ENCODE assay signal across 8 mouse cellular contexts in the genomic region with DNA sequence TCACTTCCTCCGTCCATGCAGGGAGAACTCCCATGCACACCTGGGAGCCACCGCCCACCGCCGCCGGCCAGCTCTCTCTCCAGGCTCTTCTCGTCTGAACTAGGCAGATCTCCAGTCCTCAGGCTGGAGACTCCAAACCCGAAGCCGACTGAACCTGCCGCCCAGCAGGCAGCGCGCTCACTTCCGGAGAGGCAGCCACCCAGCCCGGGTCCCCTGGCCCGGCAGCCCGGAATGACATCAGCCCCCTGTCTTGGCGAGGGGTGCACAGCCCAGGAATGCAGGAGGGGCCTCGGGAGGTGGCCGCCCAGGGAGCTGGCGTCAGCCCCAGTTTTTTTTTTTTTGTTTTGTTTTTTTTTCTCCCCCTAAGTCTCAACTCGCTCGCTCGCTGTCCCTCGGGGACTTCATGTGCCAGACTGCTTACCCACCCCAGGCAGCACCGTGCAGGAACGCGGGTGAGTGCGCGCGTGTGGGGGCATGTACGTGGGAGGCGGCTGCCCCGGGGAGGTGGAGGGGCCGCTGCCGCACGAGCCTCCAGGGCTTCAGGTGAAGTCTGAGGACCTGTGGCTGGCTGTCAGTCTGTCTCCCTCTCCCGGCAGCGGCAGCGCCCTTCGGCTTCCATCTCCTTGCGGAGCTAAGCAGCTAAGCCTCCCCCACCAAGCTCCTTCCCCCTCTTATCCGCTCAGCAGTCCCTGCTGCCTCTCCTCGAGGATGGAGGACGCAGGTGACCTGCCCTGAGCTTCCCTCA. TPM values are rescaled to one million over a fixed set of nuclear protein-coding genes. Genes with fewer than 3 reads are reported as not detected.
DNase-seq lines count a peak whose midpoint lies in the region; ATAC-seq and TF ChIP-seq lines count a peak whose summit lies in the region.

No protein-coding gene starts in this region.

- H3K9ac ChIP-seq in lung, embryonic 14.5 days: peak overlapping the region; percentile 64
- H3K9ac ChIP-seq in neural tube, embryonic 14.5 days (replicated peaks; ENCODE audit: low read depth, low read length): peak overlapping the region; percentile 75

- peaks cover 25% of the 10 kb centered on the region; the same call in 1 of the 2 replicates for H3K36me3 ChIP-seq in heart, embryonic 10.5 days
- no peaks in the 10 kb centered on the region for H3K36me3 ChIP-seq in lung, embryonic 14.5 days (ENCODE audit: insufficient read depth)
- no peaks in the 10 kb centered on the region for H3K36me3 ChIP-seq in neural tube, embryonic 14.5 days (ENCODE audit: control insufficient read depth, insufficient read depth, low read length)

- under 1% methylated on average over 43 of the region's 43 CpGs for WGBS in heart, embryonic 10.5 days
- WGBS in lung, embryonic 14.5 days: under 1% methylated on average over 42 of the region's 43 CpGs
- WGBS in neural tube, embryonic 14.5 days: 1% methylated on average over 43 of the region's 43 CpGs

- peak; percentile 63 for TF ChIP-seq CTCF in layer of hippocampus, adult 2 months (conservative IDR thresholded peaks at IDR 0.05)
- peak; percentile 51; the same call in 1 of the 2 replicates for TF ChIP-seq CTCF in lung, embryonic 14.5 days (IDR thresholded peaks at IDR 0.05; ENCODE audit: low read depth)

- peaks cover 71% of the 10 kb centered on the region for H3K4me1 ChIP-seq in heart, embryonic 10.5 days
- H3K4me1 ChIP-seq in lung, embryonic 14.5 days (ENCODE audit: insufficient read depth): peaks cover 18% of the 10 kb centered on the region; the same call in 1 of the 2 replicates
- peaks cover 15% of the 10 kb centered on the region for H3K4me1 ChIP-seq in neural tube, embryonic 14.5 days (ENCODE audit: control insufficient read depth, insufficient read depth, low read length)

- 0 out of 2 replicates have a peak, but pooled peaks cover 5% of the 10 kb centered on the region for H3K9me3 ChIP-seq in heart, embryonic 10.5 days
- 0 out of 2 replicates have a peak, but pooled peaks cover 3% of the 10 kb centered on the region for H3K9me3 ChIP-seq in lung, embryonic 14.5 days (ENCODE audit: low read depth, low read length)
- H3K9me3 ChIP-seq in neural tube, embryonic 14.5 days (ENCODE audit: control insufficient read depth, low read length): no peaks in the 10 kb centered on the region

- DNase-seq in layer of hippocampus, adult 2 months (ENCODE audit: low spot score in 2 of 2): no peak
- DNase-seq in layer of hippocampus, adult 9-11 months: no peak
- peak; percentile 36 for DNase-seq in embryo, embryonic 9.5 days (ENCODE audit: extremely low spot score)
- DNase-seq in heart, embryonic 10.5 days (ENCODE audit: low spot score): peak; percentile 85
- DNase-seq in kidney, adult 8-10 months: peak; percentile 29 to 31
- DNase-seq in lung, embryonic 14.5 days: peak; percentile 86
- peak; percentile 57 for DNase-seq in urinary bladder, adult 2 months (ENCODE audit: low spot score)

- peak overlapping the region; percentile 71 for H3K4me3 ChIP-seq in layer of hippocampus, adult 2 months
- H3K4me3 ChIP-seq in heart, embryonic 10.5 days: peak overlapping the region; percentile 70
- peak overlapping the region; percentile 47 for H3K4me3 ChIP-seq in lung, embryonic 14.5 days (ENCODE audit: low read depth, low read length)
- peak overlapping the region; percentile 40 for H3K4me3 ChIP-seq in neural tube, embryonic 14.5 days (ENCODE audit: low read depth, low read length)

- peak; percentile 75 for ATAC-seq in lung, embryonic 14.5 days (ENCODE audit: insufficient read depth)
- 0 out of 2 replicates have a peak, but pooled peaks have one; percentile 29 for ATAC-seq in neural tube, embryonic 14.5 days (ENCODE audit: low read depth)

- peaks cover 12% of the 10 kb centered on the region; the same call in 1 of the 2 replicates for H3K27me3 ChIP-seq in heart, embryonic 10.5 days (ENCODE audit: insufficient read depth, poor library complexity, severe bottlenecking)
- H3K27me3 ChIP-seq in lung, embryonic 14.5 days (ENCODE audit: insufficient read depth, low read length): peaks cover 10% of the 10 kb centered on the region
- H3K27me3 ChIP-seq in neural tube, embryonic 14.5 days (ENCODE audit: control insufficient read depth, insufficient read depth, low read length): peaks cover 8% of the 10 kb centered on the region; the same call in 1 of the 2 replicates

- H3K4me2 ChIP-seq in lung, embryonic 14.5 days: peak overlapping the region; percentile 94
- H3K4me2 ChIP-seq in neural tube, embryonic 14.5 days (ENCODE audit: low read depth, low read length): peak overlapping the region; percentile 91

- H3K27ac ChIP-seq in layer of hippocampus, adult 2 months: peak overlapping the region; percentile 97
- H3K27ac ChIP-seq in heart, embryonic 10.5 days: peak overlapping the region; percentile 92
- H3K27ac ChIP-seq in lung, embryonic 14.5 days (ENCODE audit: low read depth): peak overlapping the region; percentile 95
- H3K27ac ChIP-seq in neural tube, embryonic 14.5 days (ENCODE audit: low read depth, low read length): peak overlapping the region; percentile 16; the same call in 1 of the 2 replicates

RNA-seq across cellular contexts. Expression of a gene that starts 57.1 kb away (rescaled TPM):
- total RNA-seq in layer of hippocampus, adult 2 months (2021): 1 to 10 TPM; 3.8 to 4.2 TPM
- 0.71 and 0.87 TPM in 2 replicates for polyA plus RNA-seq in heart, embryonic 10.5 days (2016; fragmentation: Nextera tagmentation; extraction: Ambion mirVana)
- polyA plus RNA-seq in lung, embryonic 14.5 days (2014; fragmentation: Nextera tagmentation; extraction: Ambion mirVana): 0.46 and 1.1 TPM in 2 replicates
- 0.82 and 0.91 TPM in 2 replicates for polyA plus RNA-seq in neural tube, embryonic 14.5 days (2014; fragmentation: Nextera tagmentation; extraction: Ambion mirVana)
- 5.4 and 6.1 TPM in 2 replicates for polyA plus RNA-seq in urinary bladder, adult 2 months (2012; rRNA removed)

Comparison
In these comparisons a context has a peak if more than half of its experiments do, and no peak if none do; other contexts are left out.
1. DNase-seq: peak in embryo, embryonic 9.5 days (single experiment), heart, embryonic 10.5 days (single experiment), kidney, adult 8-10 months (2 of 2), lung, embryonic 14.5 days (single experiment) and urinary bladder, adult 2 months (single experiment); none in layer of hippocampus, adult 2 months (0 of 2) and layer of hippocampus, adult 9-11 months (single experiment).
2. H3K27ac ChIP-seq: peak in every context shown above with its lines; median percentile 97 in layer of hippocampus, adult 2 months; 95 in lung, embryonic 14.5 days; 92 in heart, embryonic 10.5 days; 16 in neural tube, embryonic 14.5 days.
3. Peak in every context shown above with its lines, with median percentiles within 50 percentile points of each other: H3K4me3 ChIP-seq.